Mouse (Mus musculus) urinary bladder, adult 2 months (tissue): ENCODE data around the gene C2cd2l. TPM values are rescaled to one million over a fixed set of nuclear protein-coding genes. Genes with fewer than 3 reads are reported as not detected.

Experiments used
- DNase-seq: peaks from one replicate; pipeline ENCODE4 v3.0.0; 2022; ENCODE audit warnings: low spot score
- polyA plus RNA-seq: library from polyadenylated mRNA; depleted of rRNA; stranded (reverse); fragments of >200 nt; gene quantifications from 2 replicates; pipeline ENCODE4 v1.2.3, GENCODE M21; 2012; rRNA removed

C2cd2l gene
- polyA plus RNA-seq, 1 experiment = 30.5 TPM

- no peak for DNase-seq
These were observed 52.6 kb downstream of the C2cd2l start for GRCm38 (mm10) chr9:44267319-44268026.

- DNase-seq = no peak
These were observed 53.4 kb downstream of the C2cd2l start for GRCm38 (mm10) chr9:44266478-44267226.

GRCm38 (mm10) chr9:44261388-44261787 is 58.7 kb downstream of the C2cd2l start:
- no peak for DNase-seq

Other genes starting within 250 kb of the C2cd2l start
- gene Mfrp, start 218.6 kb downstream of the C2cd2l start, polyA plus RNA-seq = 0.13 and 0.21 TPM in 2 replicates
- gene C1qtnf5, start 213.0 kb downstream of the C2cd2l start, polyA plus RNA-seq = 27.2 and 31.4 TPM in 2 replicates
- 0.27 and 0.36 TPM in 2 replicates for gene Gm49380, start 206.8 kb downstream of the C2cd2l start, polyA plus RNA-seq
- 14.5 and 20.5 TPM in 2 replicates for gene Rnf26, start 206.8 kb downstream of the C2cd2l start, polyA plus RNA-seq
- gene Mcam, start 185.8 kb downstream of the C2cd2l start, polyA plus RNA-seq = 182 and 219 TPM in 2 replicates
- 14.9 and 16.0 TPM in 2 replicates for gene Cbl, start 86.2 kb downstream of the C2cd2l start, polyA plus RNA-seq
- gene Ccdc153, start 79.6 kb downstream of the C2cd2l start, polyA plus RNA-seq = not detected in 2 replicates
- gene Pdzd3, start 68.8 kb downstream of the C2cd2l start, polyA plus RNA-seq = 0.21 and 0.24 TPM in 2 replicates
- gene Nlrx1, start 51.7 kb downstream of the C2cd2l start, polyA plus RNA-seq = 9.6 and 13.0 TPM in 2 replicates
- 7.6 and 8.9 TPM in 2 replicates for gene Abcg4, start 31.7 kb downstream of the C2cd2l start, polyA plus RNA-seq
- 20.2 and 22.7 TPM in 2 replicates for gene Hinfp, start 14.6 kb downstream of the C2cd2l start, polyA plus RNA-seq
- 24.7 and 25.8 TPM in 2 replicates for gene Dpagt1, start 5.7 kb upstream of the C2cd2l start, polyA plus RNA-seq
- gene H2afx, start 14.4 kb upstream of the C2cd2l start, polyA plus RNA-seq = 19.8 and 22.1 TPM in 2 replicates
- gene Hmbs, start 23.9 kb upstream of the C2cd2l start, polyA plus RNA-seq = 34.4 and 40.7 TPM in 2 replicates
- 22.0 and 26.8 TPM in 2 replicates for gene Vps11, start 41.4 kb upstream of the C2cd2l start, polyA plus RNA-seq
- 34.4 and 35.3 TPM in 2 replicates for gene Hyou1, start 59.2 kb upstream of the C2cd2l start, polyA plus RNA-seq
- gene Slc37a4, start 76.6 kb upstream of the C2cd2l start, polyA plus RNA-seq = 20.0 and 22.2 TPM in 2 replicates
- gene Rps25, start 86.9 kb upstream of the C2cd2l start, polyA plus RNA-seq = 1,336 and 1,393 TPM in 2 replicates
- 55.6 and 68.6 TPM in 2 replicates for gene Trappc4, start 87.3 kb upstream of the C2cd2l start, polyA plus RNA-seq
- gene Ccdc84, start 98.3 kb upstream of the C2cd2l start, polyA plus RNA-seq = 33.7 and 47.1 TPM in 2 replicates
- 0.28 and 0.63 TPM in 2 replicates for gene Foxr1, start 120.9 kb upstream of the C2cd2l start, polyA plus RNA-seq
- gene Upk2, start 134.7 kb upstream of the C2cd2l start, polyA plus RNA-seq = 788 and 1,023 TPM in 2 replicates
- 11.1 and 29.7 TPM in 2 replicates for gene Bcl9l, start 162.5 kb upstream of the C2cd2l start, polyA plus RNA-seq
- 0.11 and 0.16 TPM in 2 replicates for gene Cxcr5, start 241.6 kb upstream of the C2cd2l start, polyA plus RNA-seq